Mouse (Mus musculus): Measurements from ENCODE around the gene 4930486L24Rik. TPM values are rescaled to one million over a fixed set of nuclear protein-coding genes. Genes with fewer than 3 reads are reported as not detected.

Gene 4930486L24Rik
- total RNA-seq, 2 experiments from 2014 or later: 0.40 TPM; not detected in 1

Other genes with a start within 250 kb of the 4930486L24Rik start
- gene BC051665, start 78.1 kb downstream of the 4930486L24Rik start, total RNA-seq (2021): not detected
- not detected for gene Ctsll3, start 61.6 kb downstream of the 4930486L24Rik start, total RNA-seq (2021)
- gene Gm49392, start 32.4 kb upstream of the 4930486L24Rik start, total RNA-seq (2021): under 1 TPM; 0.32 to 0.74 TPM
- 1 to 10 TPM; 1.3 to 4.3 TPM for gene Ctla2b, start 33.0 kb upstream of the 4930486L24Rik start, total RNA-seq (2021)
- not detected for gene Tpbpb, start 40.4 kb upstream of the 4930486L24Rik start, total RNA-seq (2021)
- gene Gm49393, start 71.1 kb upstream of the 4930486L24Rik start, total RNA-seq (2021): not detected
- gene Gm49391, start 72.1 kb upstream of the 4930486L24Rik start, total RNA-seq (2021): 1 to 10 TPM in 1 of 2 experiments, under 1 TPM in 1; 0.87 to 1.1 TPM
- 10 to 100 TPM; 18.1 to 40.9 TPM for gene Ctla2a, start 72.2 kb upstream of the 4930486L24Rik start, total RNA-seq (2021)
- gene Tpbpa, start 77.5 kb upstream of the 4930486L24Rik start, total RNA-seq (2021): not detected
- gene Ctsj, start 141.5 kb upstream of the 4930486L24Rik start, total RNA-seq (2021): not detected
- not detected for gene Ctsq, start 176.2 kb upstream of the 4930486L24Rik start, total RNA-seq (2021)